Mouse (Mus musculus): ENCODE data around the gene Slc25a22. TPM values are rescaled to one million over a fixed set of nuclear protein-coding genes. Genes with fewer than 3 reads are reported as not detected.
A peak's percentile ranks its signal among the peaks of the same experiment; 100 is the strongest.

The Slc25a22 gene
- polyA plus RNA-seq, 1 experiment = 96.8 TPM

DNA sequence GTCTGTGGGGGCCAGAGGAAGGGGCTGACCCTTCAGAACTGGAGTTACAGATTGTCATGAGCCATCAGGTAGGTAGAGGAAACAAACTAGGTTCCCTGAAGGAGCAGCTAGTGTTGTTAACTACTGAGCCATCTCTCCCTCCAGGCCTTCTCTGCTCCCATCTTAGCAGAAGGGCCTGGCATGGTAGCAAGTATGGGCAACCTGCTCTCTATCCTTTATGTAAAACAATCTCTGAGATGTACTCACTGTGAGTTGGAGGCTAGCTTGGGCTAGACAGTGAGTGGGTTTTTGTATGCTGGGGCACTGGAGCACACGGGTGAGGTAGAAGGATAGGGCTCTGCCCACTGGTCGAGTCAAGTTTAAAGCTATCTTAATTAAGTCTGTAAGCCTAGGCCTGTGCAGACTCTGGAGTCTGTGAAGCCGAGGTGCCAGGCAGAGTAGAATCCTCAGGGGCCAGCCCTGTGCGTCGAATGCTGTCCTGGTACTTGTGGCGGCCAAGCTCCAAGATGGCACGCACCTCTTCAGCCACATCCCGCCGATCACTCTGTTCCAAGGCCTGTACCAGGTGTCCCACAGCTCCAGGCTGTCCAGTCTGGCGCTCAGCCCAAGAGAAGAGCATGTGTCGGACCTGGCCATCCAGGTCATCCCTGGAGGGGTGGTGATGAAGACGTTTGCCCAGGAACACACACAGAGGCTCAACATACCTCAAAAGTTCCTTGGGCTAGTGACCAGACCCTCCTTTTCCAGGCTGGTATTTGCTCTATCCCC lies 693 bp upstream of the Slc25a22 start:
- Histone ChIP-seq H3K27ac (replicated peaks; ENCODE audit: low read depth, low read length) (no peak overlapping the region), H3K4me3 (ENCODE audit: insufficient read depth, low read depth, low read length) (no peak overlapping the region), H3K4me1 (ENCODE audit: control insufficient read depth, insufficient read depth, insufficient read length, low read length) (peaks cover 19% of the 10 kb centered on the region)

DNA sequence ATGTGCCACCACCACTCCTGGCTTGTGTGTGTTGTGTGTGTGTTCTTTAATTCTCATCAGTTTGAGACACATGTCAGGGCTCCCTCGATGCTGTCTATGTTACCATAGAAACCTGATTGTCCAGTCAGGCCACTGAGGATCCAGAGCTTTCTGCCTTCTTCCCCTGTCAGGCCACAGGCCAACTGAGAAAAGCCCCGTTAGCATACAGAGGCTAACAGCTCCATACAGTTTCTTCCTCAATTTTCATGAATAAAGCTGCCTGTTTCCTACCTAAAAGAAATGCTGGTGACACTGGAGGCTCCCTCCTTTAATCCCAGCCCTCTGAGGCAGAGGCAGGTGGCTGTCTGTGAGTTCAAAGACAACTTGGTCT lies 1.2 kb downstream of the Slc25a22 start:
- Histone ChIP-seq H3K4me3 (ENCODE audit: insufficient read depth, low read depth, low read length) (peak overlapping the region; percentile 97), H3K27ac (replicated peaks; ENCODE audit: low read depth, low read length) (no peak overlapping the region), H3K4me1 (ENCODE audit: control insufficient read depth, insufficient read depth, insufficient read length, low read length) (peaks cover 16% of the 10 kb centered on the region)

DNA sequence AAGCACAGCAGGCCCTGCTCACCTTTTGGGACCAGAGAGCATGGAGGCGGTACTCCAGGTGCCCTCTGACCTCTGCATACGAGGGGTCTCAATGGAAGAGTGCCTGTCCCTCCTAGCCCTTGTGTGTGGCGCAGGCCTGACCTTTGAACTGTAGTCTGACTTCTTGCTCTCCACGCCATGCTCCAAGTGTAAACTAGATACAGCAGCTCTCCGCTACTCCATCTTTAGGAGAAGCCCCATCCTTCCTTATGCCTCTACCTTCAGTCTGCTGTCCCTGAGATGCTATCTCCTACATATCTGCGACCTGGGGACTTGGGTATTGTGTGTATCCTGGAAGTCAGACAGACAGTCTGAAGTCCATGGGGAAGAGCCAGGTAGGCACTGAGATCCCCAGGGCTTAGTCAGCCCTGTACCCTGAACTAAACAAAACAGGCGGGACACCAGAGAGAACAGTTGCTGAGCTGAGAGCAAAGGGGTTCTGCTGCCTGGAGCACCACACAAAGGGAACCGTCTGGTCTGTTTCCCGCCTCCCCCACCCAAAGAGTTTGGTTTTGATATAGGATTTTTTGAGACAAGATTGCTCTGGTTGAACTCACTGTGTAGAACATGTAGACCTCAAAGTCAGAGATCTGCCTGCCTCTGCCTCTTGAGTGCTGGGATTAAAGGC lies 1.7 kb downstream of the Slc25a22 start:
- Histone ChIP-seq H3K27ac (replicated peaks; ENCODE audit: low read depth, low read length) (peak overlapping the region; percentile 36), H3K4me1 (ENCODE audit: control insufficient read depth, insufficient read depth, insufficient read length, low read length) (peaks cover 16% of the 10 kb centered on the region), H3K4me3 (ENCODE audit: insufficient read depth, low read depth, low read length) (peak overlapping the region; percentile 51)

DNA sequence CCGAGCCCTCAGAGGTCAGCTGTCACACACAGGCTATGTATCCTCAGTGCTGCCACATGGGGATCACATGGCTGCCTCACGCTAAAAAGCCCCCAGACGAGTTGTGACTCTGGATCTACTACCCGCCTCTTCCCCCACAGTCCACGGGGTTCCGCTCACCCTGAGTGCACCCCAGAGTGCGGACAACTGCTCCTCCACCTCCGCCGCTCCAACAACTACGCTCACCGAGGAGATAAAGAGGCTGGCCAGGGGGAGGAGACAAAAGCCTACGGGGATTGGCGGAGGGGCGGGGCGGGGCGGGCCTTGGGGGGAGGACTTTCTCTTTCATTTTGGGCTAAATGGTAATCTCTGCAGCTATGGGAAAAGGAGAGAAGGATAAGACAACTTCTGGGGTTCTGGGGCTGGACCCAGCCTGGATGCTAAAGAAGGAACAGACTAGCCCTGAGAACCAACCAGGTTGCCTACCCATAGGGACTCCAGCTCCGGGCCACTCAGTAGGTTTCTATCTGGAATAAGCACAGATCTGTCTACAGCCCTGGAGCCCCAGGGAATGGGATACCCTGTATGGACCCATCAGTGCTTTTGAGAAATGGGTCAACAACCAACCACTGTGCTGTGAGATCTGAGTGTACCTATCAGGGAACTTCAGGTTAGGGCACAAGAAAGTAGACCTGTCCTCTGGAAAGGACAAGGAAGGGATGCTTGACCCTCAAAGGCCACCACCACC lies 2.4 kb downstream of the Slc25a22 start:
- Histone ChIP-seq H3K27ac (replicated peaks; ENCODE audit: low read depth, low read length) (peak overlapping the region; percentile 53), H3K4me3 (ENCODE audit: insufficient read depth, low read depth, low read length) (peak overlapping the region; percentile 69), H3K4me1 (ENCODE audit: control insufficient read depth, insufficient read depth, insufficient read length, low read length) (peaks cover 16% of the 10 kb centered on the region)

DNA sequence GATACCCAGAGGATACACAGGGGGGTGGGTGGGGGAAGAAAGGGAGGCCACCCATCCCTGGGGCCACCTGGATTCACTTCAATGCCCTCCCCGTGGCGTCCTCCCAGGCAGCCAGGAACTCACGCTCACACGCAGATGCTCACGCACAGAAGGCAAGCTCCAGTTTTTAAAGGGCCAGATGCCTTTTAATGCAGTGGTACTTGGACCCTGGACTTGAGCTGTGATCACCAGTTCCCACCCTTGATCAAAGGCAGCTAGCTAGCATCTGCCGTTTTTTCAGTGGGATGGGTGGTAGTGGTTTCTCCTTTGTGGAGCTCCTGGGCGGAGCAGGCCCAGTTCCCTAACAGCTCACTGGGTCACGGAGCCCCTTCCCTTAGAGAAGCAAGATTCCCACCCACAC lies 3.2 kb downstream of the Slc25a22 start:
- peak overlapping the region; percentile 53 for H3K27ac ChIP-seq (replicated peaks; ENCODE audit: low read depth, low read length)
- peak overlapping the region; percentile 69 for H3K4me3 ChIP-seq (ENCODE audit: insufficient read depth, low read depth, low read length)
- H3K4me1 ChIP-seq (ENCODE audit: control insufficient read depth, insufficient read depth, insufficient read length, low read length) = peaks cover 17% of the 10 kb centered on the region

DNA sequence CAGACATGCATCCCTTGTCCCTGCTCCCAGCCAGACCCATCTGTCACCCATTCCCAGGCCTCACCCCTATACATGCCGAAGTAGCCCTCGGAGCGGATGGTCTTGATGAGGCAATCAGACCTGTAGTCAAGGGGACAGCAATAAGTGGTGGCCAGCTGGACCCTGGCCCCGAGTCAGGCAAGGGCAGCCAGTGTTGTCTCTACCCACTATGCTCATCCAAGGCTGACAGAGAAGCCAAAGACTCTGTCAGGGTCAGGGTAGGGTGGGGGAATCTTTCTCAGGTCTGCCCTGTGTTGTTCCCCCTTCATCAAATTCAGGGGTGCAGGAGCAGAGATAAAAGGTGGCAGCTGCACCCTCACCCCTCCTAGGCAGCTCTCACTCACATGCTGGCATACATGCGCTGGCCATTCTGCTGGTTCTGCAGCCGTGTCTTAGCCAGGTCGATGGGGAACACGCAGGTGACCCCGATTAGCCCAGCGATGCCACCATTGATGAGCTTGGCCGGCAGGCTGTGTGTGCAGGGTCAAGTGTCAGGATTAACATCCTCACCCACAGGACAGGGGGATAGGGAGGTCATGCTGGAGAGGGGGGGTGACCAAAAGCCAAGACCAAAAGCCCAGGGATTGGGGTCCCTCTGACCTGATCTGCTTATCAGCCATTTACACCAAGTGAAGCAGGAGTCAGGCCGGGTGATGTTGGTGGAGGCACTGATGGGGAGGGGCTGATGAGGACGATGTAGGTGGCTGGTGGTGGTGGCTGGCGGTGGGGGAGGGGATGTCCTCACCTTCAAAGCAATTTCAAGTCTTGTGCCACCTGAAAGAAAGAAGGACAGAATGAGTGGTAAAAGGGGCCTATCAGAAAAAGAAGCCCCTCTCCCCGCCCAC lies 3.9 kb downstream of the Slc25a22 start:
- peak overlapping the region; percentile 40 for H3K27ac ChIP-seq (replicated peaks; ENCODE audit: low read depth, low read length)

DNA sequence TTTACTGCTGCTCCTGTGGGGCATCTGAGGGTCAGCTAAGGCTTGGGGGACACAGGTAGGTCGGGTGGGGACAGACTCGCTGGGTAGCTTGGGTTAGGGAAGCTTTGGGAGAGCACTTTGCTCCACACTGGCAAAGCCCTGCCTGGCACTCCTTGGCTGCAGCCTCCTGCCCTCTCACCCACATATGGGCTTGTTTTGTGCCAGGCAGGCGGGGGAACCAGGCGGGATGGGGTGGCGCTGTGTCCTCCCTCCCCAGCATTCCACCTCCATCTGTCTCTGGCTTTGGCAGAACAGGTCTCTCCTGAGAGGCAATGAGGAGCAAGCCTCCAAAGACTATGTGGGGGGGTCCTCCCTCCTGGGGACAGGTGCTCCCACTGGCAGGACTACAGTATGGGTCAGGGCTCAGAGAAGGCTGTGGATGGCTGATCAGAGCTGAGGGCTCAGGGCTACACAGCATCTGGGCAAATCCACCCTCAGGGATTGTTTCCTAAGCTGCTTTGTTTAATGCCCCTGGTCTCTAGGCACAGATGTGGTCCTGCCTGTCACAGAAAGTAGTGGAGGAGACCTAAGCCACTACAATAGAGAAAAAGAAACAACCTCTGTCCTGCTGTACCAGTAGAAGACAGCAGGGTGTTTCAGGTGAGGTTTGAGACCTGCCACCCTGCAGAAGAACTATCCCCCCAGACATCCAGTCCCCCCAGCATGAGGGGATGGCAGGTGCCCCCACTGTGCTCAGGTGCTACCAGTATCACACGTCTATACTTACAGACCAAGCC lies 4.8 kb downstream of the Slc25a22 start:
- H3K4me3 ChIP-seq (ENCODE audit: insufficient read depth, low read depth, low read length) = peak overlapping the region; percentile 37
- peaks cover 24% of the 10 kb centered on the region for H3K4me1 ChIP-seq (ENCODE audit: control insufficient read depth, insufficient read depth, insufficient read length, low read length)
- peak overlapping the region; percentile 93 for H3K27ac ChIP-seq (replicated peaks; ENCODE audit: low read depth, low read length)

More for the DNA sequence above, 3.9 kb downstream of the Slc25a22 start:
- Histone ChIP-seq H3K4me3 (ENCODE audit: insufficient read depth, low read depth, low read length) (peak overlapping the region; percentile 69), H3K4me1 (ENCODE audit: control insufficient read depth, insufficient read depth, insufficient read length, low read length) (peaks cover 24% of the 10 kb centered on the region)

DNA sequence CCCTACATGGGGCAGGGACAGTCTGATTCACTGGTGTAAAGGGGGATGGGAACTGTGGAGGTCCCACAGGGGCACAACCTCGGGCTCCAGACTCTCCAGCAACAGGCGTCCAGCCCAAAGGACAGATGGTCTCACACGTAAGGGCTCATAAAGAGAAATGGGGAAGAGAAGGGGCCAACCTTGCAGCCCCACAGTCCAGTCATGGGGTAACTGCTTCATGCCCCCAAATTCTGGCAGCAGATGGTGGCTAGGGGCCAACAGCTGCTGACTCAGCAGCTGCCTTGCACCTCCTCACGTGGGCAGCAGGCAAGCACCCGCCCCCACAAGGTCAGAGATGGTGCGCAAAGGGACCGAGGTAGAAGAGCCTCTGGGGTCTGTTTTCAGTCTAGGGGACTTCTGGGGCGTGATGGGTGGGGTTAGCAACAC lies 5.5 kb downstream of the Slc25a22 start:
- Histone ChIP-seq H3K27ac (replicated peaks; ENCODE audit: low read depth, low read length) (peak overlapping the region; percentile 93), H3K4me1 (ENCODE audit: control insufficient read depth, insufficient read depth, insufficient read length, low read length) (peaks cover 24% of the 10 kb centered on the region), H3K4me3 (ENCODE audit: insufficient read depth, low read depth, low read length) (peak overlapping the region; percentile 37; the same call in 1 of the 2 replicates)

DNA sequence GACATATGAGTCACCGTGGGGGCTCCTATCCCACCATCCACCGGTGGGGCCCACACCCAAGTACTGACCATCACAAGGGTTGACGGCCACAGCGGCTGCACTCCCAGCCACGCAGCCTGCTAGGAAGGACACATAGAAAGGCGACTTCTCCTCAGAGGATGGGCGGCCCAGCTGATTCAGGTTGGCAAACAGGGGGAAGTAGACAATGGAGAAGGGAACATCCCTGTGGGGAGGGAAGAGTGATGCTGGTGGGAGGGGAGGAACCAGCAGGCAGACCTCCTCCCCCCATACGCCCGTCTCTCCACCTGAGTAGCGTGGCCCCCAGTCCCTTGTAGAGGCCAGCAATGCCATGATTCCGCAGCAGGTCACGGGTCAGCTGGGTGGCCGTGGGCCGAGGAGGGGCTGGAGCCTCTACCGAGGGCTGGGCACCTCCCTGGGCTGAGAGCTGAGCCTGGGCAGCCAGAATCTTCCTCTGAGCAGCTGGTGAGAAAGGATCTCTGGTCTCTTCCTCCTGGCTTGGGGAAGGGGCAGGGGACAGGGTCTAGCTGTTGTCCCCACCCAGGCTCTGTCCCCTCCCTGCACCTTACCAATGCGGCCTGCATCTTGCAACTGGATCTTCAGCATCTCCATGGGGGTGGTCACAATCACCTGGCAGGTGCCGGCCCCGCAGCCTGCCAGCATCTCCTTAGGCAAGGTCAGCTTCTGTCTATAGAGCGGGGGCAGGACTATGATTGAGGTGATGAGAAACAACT lies 6.1 kb downstream of the Slc25a22 start:
- peak overlapping the region; percentile 93; the same call in 1 of the 2 replicates for H3K27ac ChIP-seq (replicated peaks; ENCODE audit: low read depth, low read length)
- no peak overlapping the region for H3K4me3 ChIP-seq (ENCODE audit: insufficient read depth, low read depth, low read length)
- H3K4me1 ChIP-seq (ENCODE audit: control insufficient read depth, insufficient read depth, insufficient read length, low read length) = peaks cover 22% of the 10 kb centered on the region

DNA sequence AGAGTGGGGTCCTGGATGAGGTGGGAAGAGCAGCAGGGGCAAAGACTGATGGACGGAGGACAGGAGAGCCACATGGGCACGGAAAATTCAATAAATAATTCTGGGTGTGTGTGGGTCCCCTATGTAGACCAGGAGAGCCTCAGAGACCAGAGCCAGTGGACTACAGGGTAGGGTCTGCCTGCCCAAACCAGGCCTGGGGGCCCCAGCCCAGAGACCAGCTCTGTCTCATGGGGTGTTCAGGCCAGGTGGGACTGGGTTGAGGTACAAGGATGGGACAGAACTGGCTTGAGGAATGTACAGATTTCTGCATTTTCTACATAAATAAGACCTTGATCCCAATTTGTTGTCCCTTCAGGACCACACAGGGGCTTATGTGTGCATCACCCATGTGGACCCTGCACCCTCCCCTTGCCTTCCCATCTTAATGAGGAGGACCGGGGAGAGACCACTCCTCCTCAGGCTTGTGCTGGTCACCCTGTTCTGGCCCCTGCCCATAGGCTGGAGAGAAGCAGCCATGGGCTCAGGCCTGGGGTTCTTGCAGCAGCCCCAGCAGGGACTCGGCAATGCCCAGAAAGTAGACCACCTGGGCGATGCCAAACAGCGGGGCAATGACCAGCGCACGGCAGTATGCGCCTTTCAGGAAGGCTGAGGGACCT lies 7.0 kb downstream of the Slc25a22 start:
- H3K27ac ChIP-seq (replicated peaks; ENCODE audit: low read depth, low read length) = no peak overlapping the region
- H3K4me3 ChIP-seq (ENCODE audit: insufficient read depth, low read depth, low read length) = no peak overlapping the region
- H3K4me1 ChIP-seq (ENCODE audit: control insufficient read depth, insufficient read depth, insufficient read length, low read length) = peaks cover 15% of the 10 kb centered on the region

DNA sequence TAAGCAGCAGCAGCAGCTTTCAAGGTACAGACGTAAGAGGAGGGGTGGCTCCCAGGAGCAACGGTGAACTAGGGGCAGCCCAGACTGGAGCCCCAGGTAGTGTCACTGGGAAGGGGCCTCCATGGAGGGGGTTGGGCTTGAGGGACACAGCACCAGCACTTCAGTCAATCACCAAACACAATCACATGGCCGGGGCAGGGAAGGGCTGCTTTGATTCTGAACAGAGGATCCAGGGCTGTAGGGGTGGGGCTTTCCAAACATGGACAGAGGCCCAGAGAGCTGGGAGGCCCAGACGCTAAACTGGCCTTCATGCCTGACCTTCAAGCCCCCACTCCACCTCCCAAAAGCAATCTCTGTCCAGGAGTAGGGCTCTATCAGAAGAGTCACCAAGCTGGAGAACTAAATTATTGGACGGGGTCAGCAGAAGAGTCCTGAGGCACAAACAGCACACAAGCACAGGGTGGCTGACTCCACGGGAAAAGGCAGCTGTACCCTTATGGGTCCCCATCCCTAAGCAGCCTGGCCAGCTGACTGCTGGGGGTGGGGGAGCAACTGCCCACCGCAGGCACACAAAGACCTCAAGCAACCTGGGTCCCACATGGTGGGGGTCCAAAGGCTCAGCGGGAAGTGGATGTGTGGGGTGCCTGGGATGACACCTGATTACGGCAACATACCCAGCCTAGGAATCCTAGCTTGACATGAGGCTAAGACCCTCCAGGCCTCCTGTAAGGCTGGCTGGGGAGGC lies 7.7 kb downstream of the Slc25a22 start:
- no peak overlapping the region for H3K4me3 ChIP-seq (ENCODE audit: insufficient read depth, low read depth, low read length)
- H3K27ac ChIP-seq (replicated peaks; ENCODE audit: low read depth, low read length) = no peak overlapping the region
- peaks cover 11% of the 10 kb centered on the region; the same call in 1 of the 2 replicates for H3K4me1 ChIP-seq (ENCODE audit: control insufficient read depth, insufficient read depth, insufficient read length, low read length)

DNA sequence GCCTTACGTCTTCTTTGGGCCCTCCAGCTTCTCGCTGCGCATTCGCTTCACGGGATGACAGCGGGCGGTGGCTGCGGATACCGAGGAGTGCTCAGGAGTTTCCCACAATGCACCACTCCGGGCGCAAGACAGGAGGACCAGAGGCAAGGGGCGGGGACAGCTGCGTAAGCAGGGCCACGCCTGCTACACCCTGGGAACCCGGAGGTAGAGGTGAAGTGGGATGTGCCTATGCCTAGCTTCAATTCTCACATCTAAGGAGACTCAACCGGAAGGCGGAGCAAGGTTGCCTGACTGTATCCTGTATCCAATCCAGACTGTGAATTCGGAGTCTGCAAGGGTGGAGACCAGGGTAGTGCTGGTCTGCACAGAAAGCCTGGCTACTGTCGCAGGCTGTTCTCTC lies 8.4 kb downstream of the Slc25a22 start, which contains the start of gene Cend1:
Cend1 (minus strand) TSS at position 182 of the 400 bp plus-strand sequence.
- Histone ChIP-seq H3K4me1 (ENCODE audit: control insufficient read depth, insufficient read depth, insufficient read length, low read length) (peaks cover 11% of the 10 kb centered on the region; the same call in 1 of the 2 replicates), H3K27ac (replicated peaks; ENCODE audit: low read depth, low read length) (no peak within 1 kb of the TSS), H3K4me3 (ENCODE audit: insufficient read depth, low read depth, low read length) (peak within 1 kb of the TSS; percentile 16; the same call in 1 of the 2 replicates)
